Mouse (Mus musculus): ENCODE measurements around the gene Kcp. TPM values are rescaled to one million over a fixed set of nuclear protein-coding genes. Genes with fewer than 3 reads are reported as not detected.

The Kcp gene
- polyA plus RNA-seq (2014; fragmentation: Nextera tagmentation; extraction: Ambion mirVana): 30.0 and 32.8 TPM in 2 replicates

- ATAC-seq (ENCODE audit: low FRiP score, low TSS enrichment): peak; percentile 68
- Histone ChIP-seq H3K27me3 (ENCODE audit: control insufficient read depth, insufficient read depth, low read length) (no peaks in the 10 kb centered on the region), H3K27ac (ENCODE audit: low read depth, low read length) (peak within 1 kb of the TSS; percentile 4; the same call in 1 of the 2 replicates), H3K9ac (ENCODE audit: low read depth, low read length) (peak within 1 kb of the TSS; percentile 68), H3K36me3 (ENCODE audit: control insufficient read depth, insufficient read depth, low read length) (peaks cover 4% of the 10 kb centered on the region; the same call in 1 of the 2 replicates), H3K4me1 (ENCODE audit: control insufficient read depth, insufficient read depth, low read length) (peaks cover 14% of the 10 kb centered on the region; the same call in 1 of the 2 replicates), H3K4me3 (ENCODE audit: low read length) (peak within 1 kb of the TSS; percentile 68), H3K4me2 (replicated peaks; ENCODE audit: low read depth, low read length) (peak within 1 kb of the TSS; percentile 72), H3K9me3 (ENCODE audit: control insufficient read depth, low read length) (no peaks in the 10 kb centered on the region)
- 0% methylated on average over 32 of the region's 47 CpGs for WGBS
These were observed at the start of gene Kcp for GRCm38 (mm10) chr6:29507447-29508309. Gene Kcp (minus strand): TSS chr6:29507952.

GRCm38 (mm10) chr6:29557112-29557511 is 49.4 kb upstream of the Kcp start:
- H3K36me3 ChIP-seq (ENCODE audit: control insufficient read depth, insufficient read depth, low read length): peaks cover 96% of the 10 kb centered on the region
- WGBS: 97% methylated on average over 2 of the region's 2 CpGs
- H3K4me1 ChIP-seq (ENCODE audit: control insufficient read depth, insufficient read depth, low read length): no peaks in the 10 kb centered on the region
- no peaks in the 10 kb centered on the region for H3K27me3 ChIP-seq (ENCODE audit: control insufficient read depth, insufficient read depth, low read length)
- no peak overlapping the region for H3K27ac ChIP-seq (ENCODE audit: low read depth, low read length)
- no peak for ATAC-seq (ENCODE audit: low FRiP score, low TSS enrichment)
- no peak overlapping the region for H3K4me2 ChIP-seq (replicated peaks; ENCODE audit: low read depth, low read length)
- H3K9ac ChIP-seq (ENCODE audit: low read depth, low read length): no peak overlapping the region
- no peaks in the 10 kb centered on the region for H3K9me3 ChIP-seq (ENCODE audit: control insufficient read depth, low read length)
- H3K4me3 ChIP-seq (ENCODE audit: low read length): no peak overlapping the region

GRCm38 (mm10) chr6:29552526-29552925 is 44.8 kb upstream of the Kcp start:
- no peak for ATAC-seq (ENCODE audit: low FRiP score, low TSS enrichment)
- H3K4me1 ChIP-seq (ENCODE audit: control insufficient read depth, insufficient read depth, low read length): no peaks in the 10 kb centered on the region
- no peaks in the 10 kb centered on the region for H3K9me3 ChIP-seq (ENCODE audit: control insufficient read depth, low read length)
- WGBS: 99% methylated on average over 2 of the region's 2 CpGs
- no peak overlapping the region for H3K27ac ChIP-seq (ENCODE audit: low read depth, low read length)
- no peaks in the 10 kb centered on the region for H3K27me3 ChIP-seq (ENCODE audit: control insufficient read depth, insufficient read depth, low read length)
- no peak overlapping the region for H3K4me2 ChIP-seq (replicated peaks; ENCODE audit: low read depth, low read length)
- no peak overlapping the region for H3K4me3 ChIP-seq (ENCODE audit: low read length)
- H3K9ac ChIP-seq (ENCODE audit: low read depth, low read length): no peak overlapping the region
- H3K36me3 ChIP-seq (ENCODE audit: control insufficient read depth, insufficient read depth, low read length): peaks cover 83% of the 10 kb centered on the region

GRCm38 (mm10) chr6:29548086-29548485 is 40.3 kb upstream of the Kcp start:
- Histone ChIP-seq H3K4me2 (replicated peaks; ENCODE audit: low read depth, low read length) (no peak overlapping the region), H3K9me3 (ENCODE audit: control insufficient read depth, low read length) (no peaks in the 10 kb centered on the region), H3K36me3 (ENCODE audit: control insufficient read depth, insufficient read depth, low read length) (peaks cover 76% of the 10 kb centered on the region), H3K4me1 (ENCODE audit: control insufficient read depth, insufficient read depth, low read length) (no peaks in the 10 kb centered on the region), H3K4me3 (ENCODE audit: low read length) (no peak overlapping the region), H3K27ac (ENCODE audit: low read depth, low read length) (no peak overlapping the region), H3K9ac (ENCODE audit: low read depth, low read length) (no peak overlapping the region), H3K27me3 (ENCODE audit: control insufficient read depth, insufficient read depth, low read length) (no peaks in the 10 kb centered on the region)
- no peak for ATAC-seq (ENCODE audit: low FRiP score, low TSS enrichment)
- WGBS: 93% methylated on average over 1 of the region's 1 CpGs

GRCm38 (mm10) chr6:29547582-29547981 is 39.8 kb upstream of the Kcp start:
- Histone ChIP-seq H3K4me1 (ENCODE audit: control insufficient read depth, insufficient read depth, low read length) (no peaks in the 10 kb centered on the region), H3K9ac (ENCODE audit: low read depth, low read length) (no peak overlapping the region), H3K9me3 (ENCODE audit: control insufficient read depth, low read length) (no peaks in the 10 kb centered on the region), H3K36me3 (ENCODE audit: control insufficient read depth, insufficient read depth, low read length) (peaks cover 76% of the 10 kb centered on the region), H3K4me3 (ENCODE audit: low read length) (no peak overlapping the region), H3K27ac (ENCODE audit: low read depth, low read length) (no peak overlapping the region), H3K27me3 (ENCODE audit: control insufficient read depth, insufficient read depth, low read length) (no peaks in the 10 kb centered on the region), H3K4me2 (replicated peaks; ENCODE audit: low read depth, low read length) (no peak overlapping the region)
- no peak for ATAC-seq (ENCODE audit: low FRiP score, low TSS enrichment)

GRCm38 (mm10) chr6:29545611-29546010 is 37.9 kb upstream of the Kcp start:
- Histone ChIP-seq H3K27ac (ENCODE audit: low read depth, low read length) (no peak overlapping the region), H3K4me2 (replicated peaks; ENCODE audit: low read depth, low read length) (no peak overlapping the region), H3K27me3 (ENCODE audit: control insufficient read depth, insufficient read depth, low read length) (no peaks in the 10 kb centered on the region), H3K4me3 (ENCODE audit: low read length) (no peak overlapping the region), H3K4me1 (ENCODE audit: control insufficient read depth, insufficient read depth, low read length) (no peaks in the 10 kb centered on the region), H3K9me3 (ENCODE audit: control insufficient read depth, low read length) (no peaks in the 10 kb centered on the region), H3K36me3 (ENCODE audit: control insufficient read depth, insufficient read depth, low read length) (peaks cover 69% of the 10 kb centered on the region), H3K9ac (ENCODE audit: low read depth, low read length) (no peak overlapping the region)
- WGBS: 96% methylated on average over 2 of the region's 2 CpGs
- no peak for ATAC-seq (ENCODE audit: low FRiP score, low TSS enrichment)

GRCm38 (mm10) chr6:29540956-29541355 is 33.2 kb upstream of the Kcp start:
- Histone ChIP-seq H3K9me3 (ENCODE audit: control insufficient read depth, low read length) (no peaks in the 10 kb centered on the region), H3K27ac (ENCODE audit: low read depth, low read length) (no peak overlapping the region), H3K36me3 (ENCODE audit: control insufficient read depth, insufficient read depth, low read length) (peaks cover 48% of the 10 kb centered on the region), H3K4me2 (replicated peaks; ENCODE audit: low read depth, low read length) (no peak overlapping the region), H3K4me3 (ENCODE audit: low read length) (no peak overlapping the region), H3K9ac (ENCODE audit: low read depth, low read length) (no peak overlapping the region), H3K4me1 (ENCODE audit: control insufficient read depth, insufficient read depth, low read length) (no peaks in the 10 kb centered on the region), H3K27me3 (ENCODE audit: control insufficient read depth, insufficient read depth, low read length) (no peaks in the 10 kb centered on the region)
- 94% methylated on average over 1 of the region's 1 CpGs for WGBS
- no peak for ATAC-seq (ENCODE audit: low FRiP score, low TSS enrichment)

GRCm38 (mm10) chr6:29540223-29540622 is 32.5 kb upstream of the Kcp start:
- H3K36me3 ChIP-seq (ENCODE audit: control insufficient read depth, insufficient read depth, low read length): peaks cover 41% of the 10 kb centered on the region
- no peaks in the 10 kb centered on the region for H3K27me3 ChIP-seq (ENCODE audit: control insufficient read depth, insufficient read depth, low read length)
- 71% methylated on average over 6 of the region's 6 CpGs for WGBS
- H3K9me3 ChIP-seq (ENCODE audit: control insufficient read depth, low read length): no peaks in the 10 kb centered on the region
- no peak overlapping the region for H3K27ac ChIP-seq (ENCODE audit: low read depth, low read length)
- no peak for ATAC-seq (ENCODE audit: low FRiP score, low TSS enrichment)
- no peak overlapping the region for H3K4me2 ChIP-seq (replicated peaks; ENCODE audit: low read depth, low read length)
- no peaks in the 10 kb centered on the region for H3K4me1 ChIP-seq (ENCODE audit: control insufficient read depth, insufficient read depth, low read length)
- no peak overlapping the region for H3K4me3 ChIP-seq (ENCODE audit: low read length)
- no peak overlapping the region for H3K9ac ChIP-seq (ENCODE audit: low read depth, low read length)

GRCm38 (mm10) chr6:29539502-29539901 is 31.8 kb upstream of the Kcp start:
- no peaks in the 10 kb centered on the region for H3K4me1 ChIP-seq (ENCODE audit: control insufficient read depth, insufficient read depth, low read length)
- H3K27ac ChIP-seq (ENCODE audit: low read depth, low read length): no peak overlapping the region
- peaks cover 35% of the 10 kb centered on the region for H3K36me3 ChIP-seq (ENCODE audit: control insufficient read depth, insufficient read depth, low read length)
- no peak for ATAC-seq (ENCODE audit: low FRiP score, low TSS enrichment)
- no peak overlapping the region for H3K9ac ChIP-seq (ENCODE audit: low read depth, low read length)
- no peak overlapping the region for H3K4me2 ChIP-seq (replicated peaks; ENCODE audit: low read depth, low read length)
- no peaks in the 10 kb centered on the region for H3K9me3 ChIP-seq (ENCODE audit: control insufficient read depth, low read length)
- no peak overlapping the region for H3K4me3 ChIP-seq (ENCODE audit: low read length)
- H3K27me3 ChIP-seq (ENCODE audit: control insufficient read depth, insufficient read depth, low read length): no peaks in the 10 kb centered on the region
- WGBS: 85% methylated on average over 8 of the region's 8 CpGs
